In genomic region chr13:9635951-9636350, GRCm38 (mm10) we compare ENCODE assay signal across 9 mouse cellular contexts.
DNase-seq lines count a peak whose midpoint lies in the region; ATAC-seq lines count a peak whose summit lies in the region.
"Had no signal": no experiment of that assay in that cellular context is flagged by ENCODE, and none has a peak within 500 bp of the region (broad histone marks: within the 10 kb centered on the region; RNA-seq: fewer than 3 reads in every experiment).

No protein-coding gene starts in this region.

- no peak for ATAC-seq in frontal cortex, adult (ENCODE audit: low TSS enrichment)

- peak; percentile 13 for DNase-seq in adrenal gland, adult 8-10 months
- DNase-seq in adrenal gland, postnatal 4 days (ENCODE audit: low spot score in 2 of 2), result no peak
- peak; percentile 11 for DNase-seq in NIH3T3 (ENCODE audit: low read depth)
- peak; percentile 7 for DNase-seq in adrenal gland, postnatal 25 days
- DNase-seq in frontal cortex, postnatal 36 days (ENCODE audit: low spot score in 2 of 2), result no peak
- DNase-seq: cerebellum, adult 11-12 months; gastrocnemius, postnatal 25 days; kidney, adult 11 months had no signal

Comparison
In these comparisons a context has a peak if more than half of its experiments do, and no peak if none do; other contexts are left out.
1. DNase-seq: peak in adrenal gland, adult 8-10 months (single experiment), NIH3T3 (single experiment) and adrenal gland, postnatal 25 days (single experiment); none in adrenal gland, postnatal 4 days (0 of 2) and frontal cortex, postnatal 36 days (0 of 2).